Mouse (Mus musculus): ENCODE data around the gene Sox15.

DNA sequence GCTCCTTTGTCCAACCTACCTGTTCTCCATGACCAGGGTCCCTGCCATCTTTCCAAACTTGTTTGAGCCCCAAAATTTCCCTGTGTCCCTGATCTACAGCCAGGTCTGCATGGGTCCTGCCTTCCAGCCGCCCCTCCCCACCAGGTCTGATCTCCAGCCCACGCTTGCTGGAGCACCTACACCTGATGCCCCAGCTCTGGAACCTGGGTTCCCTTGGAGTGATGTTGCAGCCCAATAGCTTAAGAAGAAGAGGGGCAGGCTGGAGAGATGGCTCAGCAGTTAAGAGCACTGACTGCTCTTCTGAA lies 48.7 kb upstream of the Sox15 start:
- no peak for TF ChIP-seq GATA1 (IDR thresholded peaks at IDR 0.05; ENCODE audit: low read length)
- no peak for TF ChIP-seq TAL1 (IDR thresholded peaks at IDR 0.05; ENCODE audit: low read length)
